Mouse (Mus musculus) bone marrow, adult 2 months (tissue): Measurements from ENCODE around the gene Tenm4.

ENCODE experiments used
- CTCF ChIP-seq: fragments of 200-500 bp; IDR thresholded peaks from 2 replicates; pipeline ENCODE4 v1.5.1; 2011; ENCODE audit warnings: low read length, control low read depth; ENCODE audit not compliant: control insufficient read depth, insufficient read depth
- POLR2A ChIP-seq: fragments of 200-500 bp; IDR thresholded peaks from 2 replicates; pipeline ENCODE4 v1.6.1; 2011; ENCODE audit warnings: low read depth, mild to moderate bottlenecking, control low read depth, low read length, borderline replicate concordance; ENCODE audit not compliant: control insufficient read depth

- TF ChIP-seq CTCF (no peak), POLR2A (no peak)
Measured at GRCm38 (mm10) chr7:96839586-96839985, 668.5 kb downstream of the Tenm4 start.
